Mouse (Mus musculus): Measurements from ENCODE around the gene Heatr6. TPM values are rescaled to one million over a fixed set of nuclear protein-coding genes. Genes with fewer than 3 reads are reported as not detected.

Gene Heatr6
- polyA plus RNA-seq, 1 experiment from 2014 or later: 19.9 TPM

GRCm38 (mm10) chr11:83772341-83772740 lies 18.8 kb downstream of the Heatr6 start:
- Histone ChIP-seq H3K36me3 (peaks cover 97% of the 10 kb centered on the region), H3K4me3 (no peak overlapping the region), H3K27me3 (ENCODE audit: insufficient read depth, poor library complexity, severe bottlenecking) (no peaks in the 10 kb centered on the region), H3K4me1 (no peaks in the 10 kb centered on the region), H3K27ac (no peak overlapping the region), H3K9me3 (no peaks in the 10 kb centered on the region)
- WGBS: 86% methylated on average over 6 of the region's 6 CpGs
- DNase-seq (ENCODE audit: low spot score): peak; percentile 73

- no peaks in the 10 kb centered on the region for H3K4me1 ChIP-seq
- peak; percentile 76 for DNase-seq (ENCODE audit: low spot score)
- no peaks in the 10 kb centered on the region for H3K9me3 ChIP-seq
- H3K36me3 ChIP-seq: peaks cover 90% of the 10 kb centered on the region
- H3K27me3 ChIP-seq (ENCODE audit: insufficient read depth, poor library complexity, severe bottlenecking): no peaks in the 10 kb centered on the region
- H3K27ac ChIP-seq: no peak overlapping the region
- no peak overlapping the region for H3K4me3 ChIP-seq
- WGBS: 92% methylated on average over 16 of the region's 16 CpGs
These were observed 20.2 kb downstream of the Heatr6 start for GRCm38 (mm10) chr11:83773691-83774090.

- peak; percentile 62 for DNase-seq (ENCODE audit: low spot score)
- Histone ChIP-seq H3K36me3 (peaks cover 90% of the 10 kb centered on the region), H3K9me3 (no peaks in the 10 kb centered on the region), H3K27ac (no peak overlapping the region), H3K4me3 (no peak overlapping the region), H3K4me1 (no peaks in the 10 kb centered on the region), H3K27me3 (ENCODE audit: insufficient read depth, poor library complexity, severe bottlenecking) (no peaks in the 10 kb centered on the region)
- WGBS: 92% methylated on average over 11 of the region's 11 CpGs
These were observed 20.8 kb downstream of the Heatr6 start for GRCm38 (mm10) chr11:83774324-83774723.

GRCm38 (mm10) chr11:83776798-83777197 lies 23.3 kb downstream of the Heatr6 start:
- Histone ChIP-seq H3K36me3 (peaks cover 93% of the 10 kb centered on the region), H3K4me1 (no peaks in the 10 kb centered on the region), H3K9me3 (no peaks in the 10 kb centered on the region), H3K4me3 (no peak overlapping the region), H3K27ac (no peak overlapping the region), H3K27me3 (ENCODE audit: insufficient read depth, poor library complexity, severe bottlenecking) (no peaks in the 10 kb centered on the region)
- no peak for DNase-seq (ENCODE audit: low spot score)
- 94% methylated on average over 8 of the region's 8 CpGs for WGBS

GRCm38 (mm10) chr11:83783931-83784600 lies 30.6 kb downstream of the Heatr6 start:
- Histone ChIP-seq H3K4me3 (no peak overlapping the region), H3K27ac (no peak overlapping the region), H3K27me3 (ENCODE audit: insufficient read depth, poor library complexity, severe bottlenecking) (no peaks in the 10 kb centered on the region), H3K4me1 (no peaks in the 10 kb centered on the region; the same call in 1 of the 2 replicates), H3K9me3 (no peaks in the 10 kb centered on the region), H3K36me3 (peaks cover 36% of the 10 kb centered on the region)
- WGBS: 87% methylated on average over 14 of the region's 14 CpGs
- no peak for DNase-seq (ENCODE audit: low spot score)

GRCm38 (mm10) chr11:83784661-83785060 lies 31.2 kb downstream of the Heatr6 start:
- WGBS: 95% methylated on average over 2 of the region's 2 CpGs
- Histone ChIP-seq H3K36me3 (peaks cover 30% of the 10 kb centered on the region), H3K4me3 (no peak overlapping the region), H3K27me3 (ENCODE audit: insufficient read depth, poor library complexity, severe bottlenecking) (no peaks in the 10 kb centered on the region), H3K27ac (no peak overlapping the region), H3K9me3 (no peaks in the 10 kb centered on the region), H3K4me1 (no peaks in the 10 kb centered on the region; the same call in 1 of the 2 replicates)
- DNase-seq (ENCODE audit: low spot score): no peak

- H3K36me3 ChIP-seq: peaks cover 23% of the 10 kb centered on the region
- no peak overlapping the region for H3K27ac ChIP-seq
- peaks cover 4% of the 10 kb centered on the region; the same call in 1 of the 2 replicates for H3K27me3 ChIP-seq (ENCODE audit: insufficient read depth, poor library complexity, severe bottlenecking)
- H3K4me1 ChIP-seq: no peaks in the 10 kb centered on the region; the same call in 1 of the 2 replicates
- no peak overlapping the region for H3K4me3 ChIP-seq
- WGBS: 11% methylated on average over 2 of the region's 2 CpGs
- no peak for DNase-seq (ENCODE audit: low spot score)
- no peaks in the 10 kb centered on the region for H3K9me3 ChIP-seq
These were observed 31.9 kb downstream of the Heatr6 start for GRCm38 (mm10) chr11:83785366-83785765.

- DNase-seq (ENCODE audit: low spot score): no peak
- H3K36me3 ChIP-seq: peaks cover 8% of the 10 kb centered on the region
- 66% methylated on average over 4 of the region's 4 CpGs for WGBS
These were observed 33.3 kb downstream of the Heatr6 start for GRCm38 (mm10) chr11:83786835-83787234.

GRCm38 (mm10) chr11:83787401-83788021 lies 34.0 kb downstream of the Heatr6 start:
- 76% methylated on average over 15 of the region's 15 CpGs for WGBS
- no peak for DNase-seq (ENCODE audit: low spot score)
- Histone ChIP-seq H3K27ac (no peak overlapping the region), H3K4me3 (no peak overlapping the region), H3K27me3 (ENCODE audit: insufficient read depth, poor library complexity, severe bottlenecking) (peaks cover 4% of the 10 kb centered on the region; the same call in 1 of the 2 replicates), H3K36me3 (peaks cover 5% of the 10 kb centered on the region; the same call in 1 of the 2 replicates), H3K9me3 (no peaks in the 10 kb centered on the region), H3K4me1 (no peaks in the 10 kb centered on the region; the same call in 1 of the 2 replicates)

More at GRCm38 (mm10) chr11:83786835-83787234, 33.3 kb downstream of the Heatr6 start:
- Histone ChIP-seq H3K27ac (no peak overlapping the region), H3K9me3 (no peaks in the 10 kb centered on the region), H3K27me3 (ENCODE audit: insufficient read depth, poor library complexity, severe bottlenecking) (peaks cover 4% of the 10 kb centered on the region; the same call in 1 of the 2 replicates), H3K4me1 (no peaks in the 10 kb centered on the region; the same call in 1 of the 2 replicates), H3K4me3 (no peak overlapping the region)

- Histone ChIP-seq H3K9me3 (no peaks in the 10 kb centered on the region), H3K36me3 (no peaks in the 10 kb centered on the region), H3K4me1 (no peaks in the 10 kb centered on the region; the same call in 1 of the 2 replicates), H3K27ac (no peak overlapping the region), H3K27me3 (ENCODE audit: insufficient read depth, poor library complexity, severe bottlenecking) (peaks cover 4% of the 10 kb centered on the region; the same call in 1 of the 2 replicates), H3K4me3 (no peak overlapping the region)
- DNase-seq (ENCODE audit: low spot score): no peak
- WGBS: 71% methylated on average over 8 of the region's 8 CpGs
These were observed 34.8 kb downstream of the Heatr6 start for GRCm38 (mm10) chr11:83788331-83788730.

- Histone ChIP-seq H3K4me1 (no peaks in the 10 kb centered on the region; the same call in 1 of the 2 replicates), H3K27me3 (ENCODE audit: insufficient read depth, poor library complexity, severe bottlenecking) (peaks cover 4% of the 10 kb centered on the region; the same call in 1 of the 2 replicates), H3K9me3 (no peaks in the 10 kb centered on the region), H3K4me3 (no peak overlapping the region), H3K27ac (no peak overlapping the region), H3K36me3 (no peaks in the 10 kb centered on the region)
- whole genome bisulfite sequencing: 56% methylated on average over 13 of the region's 13 CpGs
- no peak for DNase-seq (ENCODE audit: low spot score)
These were observed 35.8 kb downstream of the Heatr6 start for GRCm38 (mm10) chr11:83789259-83789658.

- WGBS: 45% methylated on average over 4 of the region's 4 CpGs
- Histone ChIP-seq H3K27me3 (ENCODE audit: insufficient read depth, poor library complexity, severe bottlenecking) (peaks cover 17% of the 10 kb centered on the region; the same call in 1 of the 2 replicates), H3K4me3 (no peak overlapping the region), H3K9me3 (no peaks in the 10 kb centered on the region), H3K4me1 (no peaks in the 10 kb centered on the region; the same call in 1 of the 2 replicates), H3K36me3 (no peaks in the 10 kb centered on the region), H3K27ac (no peak overlapping the region)
- no peak for DNase-seq (ENCODE audit: low spot score)
These were observed 37.6 kb downstream of the Heatr6 start for GRCm38 (mm10) chr11:83791133-83791532.

- WGBS: 65% methylated on average over 12 of the region's 12 CpGs
- H3K4me3 ChIP-seq: no peak overlapping the region
- H3K9me3 ChIP-seq: no peaks in the 10 kb centered on the region
- H3K27ac ChIP-seq: no peak overlapping the region
- H3K36me3 ChIP-seq: no peaks in the 10 kb centered on the region
- no peaks in the 10 kb centered on the region; the same call in 1 of the 2 replicates for H3K4me1 ChIP-seq
- DNase-seq (ENCODE audit: low spot score): no peak
- peaks cover 28% of the 10 kb centered on the region; the same call in 1 of the 2 replicates for H3K27me3 ChIP-seq (ENCODE audit: insufficient read depth, poor library complexity, severe bottlenecking)
These were observed 38.9 kb downstream of the Heatr6 start for GRCm38 (mm10) chr11:83792316-83792914.
